Mouse (Mus musculus) kidney, adult 9 months (tissue): ENCODE data around the gene Hoxb1.

Experiments used
- DNase-seq: peaks from one replicate; pipeline ENCODE4 v3.0.0; 2022

Hoxb1 gene

GRCm38 (mm10) chr11:96334998-96335397 lies 30.6 kb upstream of the Hoxb1 start:
- DNase-seq, result peak; percentile 55

GRCm38 (mm10) chr11:96336597-96336996 lies 29.0 kb upstream of the Hoxb1 start:
- DNase-seq, result peak; percentile 78

GRCm38 (mm10) chr11:96337026-96337425 lies 28.5 kb upstream of the Hoxb1 start:
- no peak for DNase-seq

GRCm38 (mm10) chr11:96338957-96339855 lies 26.3 kb upstream of the Hoxb1 start:
- no peak for DNase-seq

- DNase-seq, result peak; percentile 55
Observed at GRCm38 (mm10) chr11:96340698-96341365, 24.7 kb upstream of the Hoxb1 start.

- peak; percentile 73 for DNase-seq
Observed at GRCm38 (mm10) chr11:96341701-96342575, 23.6 kb upstream of the Hoxb1 start.

GRCm38 (mm10) chr11:96342576-96342930 lies 23.0 kb upstream of the Hoxb1 start:
- DNase-seq, result no peak

- DNase-seq, result peak; percentile 34
Observed at GRCm38 (mm10) chr11:96343206-96343745, 22.3 kb upstream of the Hoxb1 start.

GRCm38 (mm10) chr11:96344061-96344877 lies 21.3 kb upstream of the Hoxb1 start:
- DNase-seq, result peak; percentile 49

GRCm38 (mm10) chr11:96344878-96345159 lies 20.7 kb upstream of the Hoxb1 start:
- no peak for DNase-seq

GRCm38 (mm10) chr11:96345220-96345892 lies 20.2 kb upstream of the Hoxb1 start:
- DNase-seq, result peak; percentile 50

- peak; percentile 75 for DNase-seq
Observed at GRCm38 (mm10) chr11:96345893-96346806, 19.4 kb upstream of the Hoxb1 start.

- DNase-seq, result peak; percentile 68
Observed at GRCm38 (mm10) chr11:96346916-96347520, 18.5 kb upstream of the Hoxb1 start.

GRCm38 (mm10) chr11:96347717-96348116 lies 17.8 kb upstream of the Hoxb1 start:
- no peak for DNase-seq

- peak; percentile 89 for DNase-seq
Observed at GRCm38 (mm10) chr11:96348141-96348928, 17.2 kb upstream of the Hoxb1 start.

GRCm38 (mm10) chr11:96348988-96349387 lies 16.6 kb upstream of the Hoxb1 start:
- DNase-seq, result no peak

- peak; percentile 68 for DNase-seq
Observed at GRCm38 (mm10) chr11:96349491-96350340, 15.8 kb upstream of the Hoxb1 start.

GRCm38 (mm10) chr11:96350341-96350624 lies 15.3 kb upstream of the Hoxb1 start, which contains the start of gene Hoxb2:
Gene Hoxb2, plus strand, starts transcription at chr11:96350525.
- DNase-seq, result no peak
